Mouse (Mus musculus) spleen, adult 2 months (tissue): ENCODE measurements around the gene Dytn. TPM values are rescaled to one million over a fixed set of nuclear protein-coding genes. Genes with fewer than 3 reads are reported as not detected.

Source experiments
- DNase-seq, 2 experiments: peaks; one replicate each; pipeline versions ENCODE4 v3.0.0 to v3.0.0-alpha.2; 2012 to 2021; ENCODE audit warnings: low spot score in 2 of 2, low read depth in 1 of 2
- H3K27ac ChIP-seq: fragments of 200-500 bp; 2 replicates; pipeline ENCODE4 v1.5.1; 2012; ENCODE audit warnings: low read length, inconsistent platforms; ENCODE audit not compliant: insufficient read depth
- H3K27me3 ChIP-seq: fragments of 200-500 bp; 2 replicates; pipeline ENCODE4 v1.6.1; 2012; ENCODE audit warnings: mild to moderate bottlenecking, moderate library complexity, low read length, inconsistent platforms; ENCODE audit not compliant: control insufficient read depth, insufficient read depth
- H3K36me3 ChIP-seq: fragments of 200-500 bp; 2 replicates; pipeline ENCODE4 v1.6.1; 2012; ENCODE audit warnings: mild to moderate bottlenecking, low read length, inconsistent platforms; ENCODE audit not compliant: control insufficient read depth, insufficient read depth
- H3K4me1 ChIP-seq: fragments of 200-500 bp; 2 replicates; pipeline ENCODE4 v1.6.1; 2011; ENCODE audit warnings: inconsistent platforms; ENCODE audit not compliant: control insufficient read depth, insufficient read depth, insufficient read length
- H3K4me3 ChIP-seq: fragments of 200-500 bp; 2 replicates; pipeline ENCODE4 v1.5.1; 2011; ENCODE audit warnings: mild to moderate bottlenecking, inconsistent platforms; ENCODE audit not compliant: insufficient read depth, insufficient read length; ENCODE audit errors: extremely low read depth
- CTCF ChIP-seq: fragments of 200-500 bp; IDR thresholded peaks from 2 replicates; pipeline ENCODE4 v1.5.1; 2011; ENCODE audit warnings: mild to moderate bottlenecking, inconsistent platforms; ENCODE audit not compliant: insufficient read depth, insufficient read length, insufficient replicate concordance; ENCODE audit errors: extremely low read depth
- POLR2A ChIP-seq: fragments of 200-500 bp; IDR thresholded peaks from 2 replicates; pipeline ENCODE4 v1.6.1; 2011; ENCODE audit warnings: low read depth, low read length, inconsistent platforms
- WGBS: fragments of 180-500 bp; shearing (Covaris S2); methylation state at CpG from one replicate; pipeline ENCODE4 v1.1.7; 2018; 5-methylcytosine and 5-hydroxymethylcytosine counted together
- polyA plus RNA-seq: library from polyadenylated mRNA; depleted of rRNA; stranded (reverse); fragments of >200 nt; gene quantifications from 2 replicates; pipeline ENCODE4 v1.2.3, GENCODE M21; 2012; rRNA removed

Dytn gene
- polyA plus RNA-seq, 1 experiment: not detected

- Histone ChIP-seq H3K4me3 (no peak overlapping the region), H3K27me3 (no peaks in the 10 kb centered on the region), H3K4me1 (no peaks in the 10 kb centered on the region), H3K36me3 (no peaks in the 10 kb centered on the region), H3K27ac (no peak overlapping the region)
- DNase-seq: no peak
- TF ChIP-seq CTCF: no peak
- no peak for TF ChIP-seq POLR2A
- 89% methylated on average over 8 of the region's 8 CpGs for WGBS
These were observed 107.6 kb downstream of the Dytn start for GRCm38 (mm10) chr1:63579153-63579552.

- no peak for TF ChIP-seq POLR2A
- no peak for TF ChIP-seq CTCF
- no peak overlapping the region for H3K4me3 ChIP-seq
- H3K4me1 ChIP-seq: no peaks in the 10 kb centered on the region
- no peaks in the 10 kb centered on the region for H3K27me3 ChIP-seq
- 84% methylated on average over 5 of the region's 5 CpGs for WGBS
- no peak for DNase-seq
- no peak overlapping the region for H3K27ac ChIP-seq
- no peaks in the 10 kb centered on the region for H3K36me3 ChIP-seq
These were observed 109.9 kb downstream of the Dytn start for GRCm38 (mm10) chr1:63576803-63577202.

- TF ChIP-seq POLR2A (no peak), CTCF (no peak)
- Histone ChIP-seq H3K27me3 (no peaks in the 10 kb centered on the region), H3K27ac (no peak overlapping the region), H3K4me3 (no peak overlapping the region), H3K4me1 (no peaks in the 10 kb centered on the region), H3K36me3 (no peaks in the 10 kb centered on the region)
- no peak for DNase-seq
- WGBS: 88% methylated on average over 12 of the region's 12 CpGs
These were observed 112.7 kb downstream of the Dytn start for GRCm38 (mm10) chr1:63573864-63574611.

GRCm38 (mm10) chr1:63573432-63573831 is 113.3 kb downstream of the Dytn start:
- TF ChIP-seq CTCF (no peak), POLR2A (no peak)
- Histone ChIP-seq H3K4me1 (no peaks in the 10 kb centered on the region), H3K4me3 (no peak overlapping the region), H3K36me3 (no peaks in the 10 kb centered on the region), H3K27me3 (no peaks in the 10 kb centered on the region), H3K27ac (no peak overlapping the region)
- no peak for DNase-seq
- WGBS: 78% methylated on average over 6 of the region's 6 CpGs

Other genes with a start within 250 kb of the Dytn start
- gene Adam23, start 241.0 kb downstream of the Dytn start, polyA plus RNA-seq: 11.8 and 12.1 TPM in 2 replicates
- gene Gm39653, start 71.0 kb downstream of the Dytn start, polyA plus RNA-seq: not detected in 2 replicates
- gene Mdh1b, start 43.4 kb upstream of the Dytn start, polyA plus RNA-seq: not detected in 2 replicates
- 1.8 and 1.9 TPM in 2 replicates for gene Fastkd2, start 43.7 kb upstream of the Dytn start, polyA plus RNA-seq
- not detected in 2 replicates for gene 4933402D24Rik, start 82.3 kb upstream of the Dytn start, polyA plus RNA-seq